Mouse (Mus musculus): ENCODE measurements around the gene Gm5089. TPM values are rescaled to one million over a fixed set of nuclear protein-coding genes. Genes with fewer than 3 reads are reported as not detected.

The Gm5089 gene
- polyA plus RNA-seq, 1 experiment from 2014 or later = 1.2 TPM

DNA sequence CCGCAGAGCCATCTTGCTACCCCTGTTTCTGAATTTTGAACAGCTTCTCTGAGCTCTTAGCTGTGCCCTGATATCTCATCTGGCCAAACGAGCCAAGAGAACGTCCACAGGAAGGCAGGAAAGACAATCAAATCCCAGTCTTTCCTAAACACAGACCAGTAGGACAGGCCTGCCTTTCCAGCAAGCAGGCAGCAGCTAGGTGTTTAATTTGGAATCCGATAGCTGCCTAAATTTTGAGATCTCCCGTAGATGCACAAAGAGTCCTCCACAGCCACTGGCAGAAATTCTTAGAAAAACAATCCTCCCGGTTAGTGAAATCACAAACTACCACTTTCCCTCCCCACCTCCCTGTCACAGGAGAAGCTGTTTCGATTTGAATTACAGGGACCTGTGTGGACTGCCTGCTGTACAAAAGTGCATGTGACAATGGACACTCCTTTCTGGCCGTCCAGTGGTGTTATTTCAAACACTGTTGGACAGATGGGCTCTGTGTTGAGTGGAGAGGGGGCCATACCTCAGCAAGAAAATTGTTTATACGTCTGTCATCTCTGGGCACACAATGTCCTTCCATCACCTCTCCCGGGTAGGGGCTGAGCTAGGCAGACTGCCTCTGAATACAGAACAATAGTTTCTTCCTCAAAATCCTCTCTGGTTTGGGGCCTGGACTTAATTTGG lies 24.2 kb downstream of the Gm5089 start:
- ATAC-seq (ENCODE audit: low FRiP score) = no peak; the same call in 1 of the 2 replicates
- WGBS = 53% methylated on average over 10 of the region's 10 CpGs

DNA sequence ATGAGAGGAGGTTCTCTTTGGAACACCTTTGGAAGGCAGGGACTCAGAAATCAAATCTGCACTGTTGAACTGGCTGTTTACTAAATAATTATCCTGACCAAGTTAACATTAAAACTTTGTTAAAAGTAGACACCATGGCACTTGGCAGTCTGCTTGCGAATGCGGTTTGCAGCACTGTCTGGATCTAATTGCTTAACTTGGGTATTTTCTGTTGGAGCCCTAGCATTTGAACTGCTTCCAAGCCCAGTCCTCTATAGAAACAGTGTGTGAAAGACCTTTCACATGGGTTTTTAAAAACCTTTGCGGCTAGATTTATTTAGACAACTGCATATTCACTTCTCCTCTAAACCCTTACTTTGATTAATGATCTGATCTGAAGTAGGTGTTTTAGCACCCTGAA lies 26.5 kb downstream of the Gm5089 start:
- peaks cover 20% of the 10 kb centered on the region; the same call in 1 of the 2 replicates for H3K4me1 ChIP-seq (replicated peaks; ENCODE audit: control insufficient read depth, insufficient read depth, low read length)
- WGBS = 66% methylated on average over 3 of the region's 3 CpGs
- DNase-seq (ENCODE audit: low spot score) (no peak), ATAC-seq (ENCODE audit: low FRiP score) (no peak)
- no peaks in the 10 kb centered on the region for H3K36me3 ChIP-seq (replicated peaks; ENCODE audit: control insufficient read depth, insufficient read depth)
- no peak overlapping the region for H3K4me3 ChIP-seq (replicated peaks; ENCODE audit: low read length)
- H3K27ac ChIP-seq = no peak overlapping the region
- H3K27me3 ChIP-seq (ENCODE audit: control insufficient read depth, insufficient read depth, low read length) = no peaks in the 10 kb centered on the region
- H3K4me2 ChIP-seq (replicated peaks) = no peak overlapping the region
- no peak overlapping the region for H3K9ac ChIP-seq
- H3K9me3 ChIP-seq (ENCODE audit: control insufficient read depth, low read length) = no peaks in the 10 kb centered on the region

More for the DNA sequence above, 24.2 kb downstream of the Gm5089 start:
- Histone ChIP-seq H3K9me3 (ENCODE audit: control insufficient read depth, low read length) (no peaks in the 10 kb centered on the region), H3K27me3 (ENCODE audit: control insufficient read depth, insufficient read depth, low read length) (no peaks in the 10 kb centered on the region), H3K4me2 (replicated peaks) (no peak overlapping the region), H3K27ac (peak overlapping the region; percentile 52; the same call in 1 of the 2 replicates), H3K36me3 (replicated peaks; ENCODE audit: control insufficient read depth, insufficient read depth) (no peaks in the 10 kb centered on the region), H3K9ac (no peak overlapping the region), H3K4me3 (replicated peaks; ENCODE audit: low read length) (no peak overlapping the region), H3K4me1 (replicated peaks; ENCODE audit: control insufficient read depth, insufficient read depth, low read length) (peaks cover 20% of the 10 kb centered on the region; the same call in 1 of the 2 replicates)
- DNase-seq (ENCODE audit: low spot score) = no peak

DNA sequence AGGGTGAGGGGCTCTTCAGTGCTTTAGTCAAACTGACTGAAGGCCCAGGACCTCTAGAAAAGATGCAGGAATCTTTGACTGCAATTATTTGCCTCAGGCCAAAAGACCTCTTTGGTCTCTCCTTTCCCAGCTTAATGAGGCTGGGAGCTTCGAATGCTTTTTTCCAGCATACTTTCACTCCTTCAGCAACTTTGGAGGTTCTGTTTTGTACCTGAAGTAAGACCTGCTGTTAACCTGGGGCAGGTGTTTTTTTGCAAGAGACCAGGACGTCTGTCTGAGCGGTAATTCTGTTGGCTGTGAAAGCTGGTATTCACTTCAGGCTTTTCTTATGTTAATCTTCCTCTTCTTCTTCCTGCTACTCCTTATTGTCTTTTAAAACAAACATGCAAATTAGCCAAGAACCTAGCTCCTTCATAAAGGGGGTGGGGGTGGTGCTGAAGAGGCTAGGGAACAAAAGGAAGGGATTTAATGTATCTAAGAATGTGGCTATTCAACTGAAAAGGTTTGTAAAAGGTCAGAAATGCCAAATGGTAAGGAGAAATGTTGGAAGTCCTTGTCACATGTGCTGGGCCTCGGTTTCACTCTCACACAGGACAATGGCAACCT lies 34.6 kb downstream of the Gm5089 start:
- no peak overlapping the region for H3K4me2 ChIP-seq (replicated peaks)
- no peak overlapping the region for H3K27ac ChIP-seq
- no peak overlapping the region for H3K4me3 ChIP-seq (replicated peaks; ENCODE audit: low read length)
- no peaks in the 10 kb centered on the region for H3K4me1 ChIP-seq (replicated peaks; ENCODE audit: control insufficient read depth, insufficient read depth, low read length)
- WGBS = 10% methylated on average over 4 of the region's 4 CpGs
- H3K27me3 ChIP-seq (ENCODE audit: control insufficient read depth, insufficient read depth, low read length) = peaks cover 5% of the 10 kb centered on the region; the same call in 1 of the 2 replicates
- ATAC-seq (ENCODE audit: low FRiP score) (no peak), DNase-seq (ENCODE audit: low spot score) (no peak)
- H3K9ac ChIP-seq = no peak overlapping the region
- no peaks in the 10 kb centered on the region for H3K36me3 ChIP-seq (replicated peaks; ENCODE audit: control insufficient read depth, insufficient read depth)
- H3K9me3 ChIP-seq (ENCODE audit: control insufficient read depth, low read length) = no peaks in the 10 kb centered on the region

DNA sequence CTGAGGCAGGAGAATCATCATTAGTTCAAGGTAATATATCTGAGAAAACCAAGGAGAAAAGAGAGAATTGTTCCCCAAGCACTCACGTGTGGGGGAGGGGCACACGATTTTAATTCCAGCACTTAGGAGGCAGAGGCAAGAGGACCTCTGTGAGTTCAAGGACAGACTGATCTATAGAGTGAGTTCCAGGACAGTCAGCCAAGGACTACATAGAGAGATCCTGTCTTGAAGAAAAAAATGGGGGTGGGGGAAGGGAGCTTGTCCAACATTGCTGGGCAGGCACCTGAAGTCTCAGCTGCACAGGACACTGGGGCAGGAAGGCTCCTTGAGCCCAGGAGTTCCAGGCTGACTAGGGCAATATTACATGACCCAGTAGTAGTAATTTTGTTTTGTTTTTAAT lies 36.1 kb downstream of the Gm5089 start:
- no peak overlapping the region for H3K4me2 ChIP-seq (replicated peaks)
- no peak for ATAC-seq (ENCODE audit: low FRiP score)

DNA sequence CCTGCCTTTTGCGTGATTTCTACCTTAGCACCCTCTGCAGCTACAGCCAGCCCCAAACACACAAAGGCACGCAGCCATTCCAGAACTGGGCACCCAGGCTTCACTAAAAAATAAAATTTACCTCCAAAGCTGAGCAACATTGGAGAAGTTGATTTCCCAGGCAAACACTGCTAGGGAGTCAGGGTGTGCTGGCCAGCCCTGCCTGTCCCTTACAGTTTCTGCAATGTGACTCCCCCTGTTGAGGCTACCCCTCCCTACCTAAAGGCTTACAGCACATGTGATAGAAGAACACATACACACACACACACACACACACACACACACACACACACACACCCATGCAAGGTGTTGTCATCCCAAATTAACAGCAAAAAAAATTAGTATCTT lies 37.4 kb downstream of the Gm5089 start:
- Histone ChIP-seq H3K4me2 (replicated peaks) (no peak overlapping the region), H3K27me3 (ENCODE audit: control insufficient read depth, insufficient read depth, low read length) (peaks cover 16% of the 10 kb centered on the region), H3K27ac (no peak overlapping the region), H3K9me3 (ENCODE audit: control insufficient read depth, low read length) (no peaks in the 10 kb centered on the region), H3K4me1 (replicated peaks; ENCODE audit: control insufficient read depth, insufficient read depth, low read length) (no peaks in the 10 kb centered on the region), H3K36me3 (replicated peaks; ENCODE audit: control insufficient read depth, insufficient read depth) (no peaks in the 10 kb centered on the region), H3K4me3 (replicated peaks; ENCODE audit: low read length) (no peak overlapping the region), H3K9ac (no peak overlapping the region)
- no peak for ATAC-seq (ENCODE audit: low FRiP score)
- DNase-seq (ENCODE audit: low spot score) = no peak
- WGBS = 84% methylated on average over 2 of the region's 2 CpGs

More for the DNA sequence above, 36.1 kb downstream of the Gm5089 start:
- no peak overlapping the region for H3K27ac ChIP-seq
- H3K4me3 ChIP-seq (replicated peaks; ENCODE audit: low read length) = no peak overlapping the region
- H3K9me3 ChIP-seq (ENCODE audit: control insufficient read depth, low read length) = no peaks in the 10 kb centered on the region
- H3K27me3 ChIP-seq (ENCODE audit: control insufficient read depth, insufficient read depth, low read length) = peaks cover 11% of the 10 kb centered on the region; the same call in 1 of the 2 replicates
- 92% methylated on average over 2 of the region's 2 CpGs for WGBS
- no peak overlapping the region for H3K9ac ChIP-seq
- H3K36me3 ChIP-seq (replicated peaks; ENCODE audit: control insufficient read depth, insufficient read depth) = no peaks in the 10 kb centered on the region
- H3K4me1 ChIP-seq (replicated peaks; ENCODE audit: control insufficient read depth, insufficient read depth, low read length) = no peaks in the 10 kb centered on the region
- no peak for DNase-seq (ENCODE audit: low spot score)

DNA sequence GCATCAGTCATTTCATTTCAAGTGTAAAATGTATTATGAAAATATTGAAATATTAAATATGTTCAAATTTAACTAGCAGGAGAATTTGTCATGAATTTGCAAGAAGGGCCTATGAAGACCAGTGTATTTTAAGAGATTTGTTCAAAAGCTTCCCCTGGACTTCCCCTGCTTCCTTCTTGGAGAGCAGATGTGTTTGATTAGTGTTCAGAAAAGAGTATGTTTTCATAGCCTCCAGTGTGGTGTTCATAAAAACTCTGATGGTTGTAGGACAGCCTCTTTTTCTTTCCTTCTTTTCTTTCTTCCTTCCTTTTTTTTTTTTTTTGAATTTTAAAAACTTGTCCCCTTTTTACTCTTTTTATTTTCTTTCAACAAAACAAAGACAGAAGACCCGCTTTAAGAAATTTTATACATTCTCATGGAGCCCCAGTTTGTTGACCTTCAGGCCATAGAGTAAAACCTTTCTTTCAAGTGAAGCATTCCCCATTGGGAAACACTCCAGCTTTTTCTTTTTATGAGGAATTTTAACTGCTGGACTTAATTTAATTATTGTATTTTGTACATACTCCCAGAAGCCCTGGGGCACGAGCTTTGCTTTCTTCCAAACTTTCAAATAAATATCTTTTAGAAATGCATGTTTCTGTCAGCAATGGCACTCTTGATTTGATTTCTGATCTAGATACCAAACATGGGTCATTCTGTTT lies 37.9 kb downstream of the Gm5089 start:
- WGBS = 70% methylated on average over 2 of the region's 2 CpGs

DNA sequence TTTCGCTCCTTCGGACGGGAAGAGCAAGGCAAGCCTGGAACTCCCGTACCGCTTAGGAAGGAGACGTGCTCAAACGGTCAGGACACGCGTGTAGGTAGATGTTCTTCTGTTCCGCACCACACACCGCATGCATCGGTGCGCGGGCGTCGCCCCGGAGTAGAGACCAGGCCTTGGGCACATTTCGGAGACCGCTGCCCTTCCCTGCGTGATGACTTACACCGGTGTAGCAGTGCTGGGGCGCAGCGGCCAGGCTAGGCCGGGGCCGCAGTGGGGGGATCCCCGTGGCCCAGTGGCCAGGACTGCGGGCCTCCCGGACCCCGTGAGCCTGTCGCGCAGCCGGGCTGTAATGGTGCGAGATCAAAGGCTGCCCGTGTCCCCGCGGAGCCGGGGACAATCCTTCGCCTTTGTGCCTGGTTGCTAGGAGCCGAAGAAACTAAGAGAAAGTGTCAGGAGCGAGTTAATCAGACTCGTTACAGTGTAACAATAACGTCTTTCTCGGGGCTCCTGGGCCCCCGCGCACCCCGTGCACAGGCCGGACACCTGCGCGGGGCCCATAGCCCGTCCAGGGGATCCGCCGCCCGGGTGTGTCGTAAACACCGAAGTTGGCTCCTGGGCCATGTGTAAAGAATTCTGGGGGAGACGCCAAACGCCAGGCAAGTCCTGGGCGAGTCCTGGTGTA lies 44.2 kb downstream of the Gm5089 start:
- Histone ChIP-seq H3K36me3 (replicated peaks; ENCODE audit: control insufficient read depth, insufficient read depth) (no peaks in the 10 kb centered on the region), H3K27ac (peak overlapping the region; percentile 75), H3K9me3 (ENCODE audit: control insufficient read depth, low read length) (no peaks in the 10 kb centered on the region), H3K4me1 (replicated peaks; ENCODE audit: control insufficient read depth, insufficient read depth, low read length) (peaks cover 29% of the 10 kb centered on the region), H3K4me2 (replicated peaks) (peak overlapping the region; percentile 63), H3K4me3 (replicated peaks; ENCODE audit: low read length) (peak overlapping the region; percentile 29), H3K9ac (peak overlapping the region; percentile 48), H3K27me3 (ENCODE audit: control insufficient read depth, insufficient read depth, low read length) (peaks cover 79% of the 10 kb centered on the region)
- WGBS = 1% methylated on average over 58 of the region's 58 CpGs
- ATAC-seq (ENCODE audit: low FRiP score) = peak; percentile 77
- peak; percentile 54 for DNase-seq (ENCODE audit: low spot score)

More for the DNA sequence above, 37.9 kb downstream of the Gm5089 start:
- Histone ChIP-seq H3K4me2 (replicated peaks) (no peak overlapping the region), H3K4me1 (replicated peaks; ENCODE audit: control insufficient read depth, insufficient read depth, low read length) (no peaks in the 10 kb centered on the region), H3K4me3 (replicated peaks; ENCODE audit: low read length) (no peak overlapping the region), H3K27me3 (ENCODE audit: control insufficient read depth, insufficient read depth, low read length) (peaks cover 22% of the 10 kb centered on the region), H3K27ac (no peak overlapping the region), H3K9ac (no peak overlapping the region), H3K36me3 (replicated peaks; ENCODE audit: control insufficient read depth, insufficient read depth) (no peaks in the 10 kb centered on the region), H3K9me3 (ENCODE audit: control insufficient read depth, low read length) (no peaks in the 10 kb centered on the region)
- ATAC-seq (ENCODE audit: low FRiP score) (no peak), DNase-seq (ENCODE audit: low spot score) (no peak)

DNA sequence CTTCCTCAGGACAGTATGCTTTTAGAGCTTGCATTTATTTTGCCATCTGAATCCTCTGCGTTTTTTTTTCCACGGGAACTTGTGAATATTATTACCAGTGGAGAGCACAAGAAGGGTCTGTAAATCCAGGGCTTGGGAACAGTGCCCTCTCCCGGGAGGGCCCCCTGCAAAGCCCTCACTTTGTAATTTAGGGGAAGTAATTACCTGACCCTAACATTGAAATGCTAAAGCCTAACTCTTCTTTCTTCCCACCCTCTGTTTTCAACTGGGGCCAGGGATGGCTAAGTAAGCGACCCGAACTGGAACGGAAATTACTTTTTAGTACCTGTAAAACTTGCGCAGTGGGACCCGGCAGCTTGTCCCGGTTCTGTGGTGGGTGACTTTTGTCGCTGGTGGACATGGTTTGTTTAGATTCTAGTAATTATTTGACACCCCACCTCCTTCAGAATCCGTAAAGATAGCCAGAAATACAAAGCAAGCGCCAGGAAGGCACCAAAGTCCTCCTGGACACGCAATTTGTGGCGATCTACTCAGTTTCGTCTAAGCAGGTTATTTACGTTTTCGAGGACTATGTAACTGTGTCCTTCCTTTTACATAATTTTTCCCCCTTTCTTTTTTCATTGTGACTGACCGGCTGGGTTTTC lies 44.9 kb downstream of the Gm5089 start:
- H3K4me3 ChIP-seq (replicated peaks; ENCODE audit: low read length) = peak overlapping the region; percentile 29
- peaks cover 82% of the 10 kb centered on the region for H3K27me3 ChIP-seq (ENCODE audit: control insufficient read depth, insufficient read depth, low read length)
- H3K9ac ChIP-seq = peak overlapping the region; percentile 48
- DNase-seq (ENCODE audit: low spot score) (no peak), ATAC-seq (ENCODE audit: low FRiP score) (no peak)
- H3K36me3 ChIP-seq (replicated peaks; ENCODE audit: control insufficient read depth, insufficient read depth) = no peaks in the 10 kb centered on the region
- H3K4me2 ChIP-seq (replicated peaks) = peak overlapping the region; percentile 63
- WGBS = 1% methylated on average over 18 of the region's 18 CpGs
- peak overlapping the region; percentile 75 for H3K27ac ChIP-seq
- H3K4me1 ChIP-seq (replicated peaks; ENCODE audit: control insufficient read depth, insufficient read depth, low read length) = peaks cover 29% of the 10 kb centered on the region
- H3K9me3 ChIP-seq (ENCODE audit: control insufficient read depth, low read length) = no peaks in the 10 kb centered on the region
